Comparison of ENCODE assay signal across 7 mouse cellular contexts in genomic region chr13:101800833-101801371, GRCm38 (mm10). TPM values are rescaled to one million over a fixed set of nuclear protein-coding genes. Genes with fewer than 3 reads are reported as not detected.
DNase-seq lines count a peak whose midpoint lies in the region; ATAC-seq and TF ChIP-seq lines count a peak whose summit lies in the region.

No protein-coding gene starts in this region.

- no peak for TF ChIP-seq CTCF in layer of hippocampus, adult 2 months (conservative IDR thresholded peaks at IDR 0.05)

- peak overlapping the region; percentile 62 for H3K4me3 ChIP-seq in layer of hippocampus, adult 2 months
- peak overlapping the region; percentile 47 for H3K4me3 ChIP-seq in embryonic facial prominence, embryonic 15.5 days (replicated peaks)
- H3K4me3 ChIP-seq in intestine, embryonic 16.5 days (ENCODE audit: low read length), result peak overlapping the region; percentile 39; the same call in 1 of the 2 replicates
- peak overlapping the region; percentile 37 for H3K4me3 ChIP-seq in neural tube, embryonic 13.5 days

- H3K9me3 ChIP-seq in embryonic facial prominence, embryonic 15.5 days (replicated peaks), result no peaks in the 10 kb centered on the region
- no peaks in the 10 kb centered on the region for H3K9me3 ChIP-seq in intestine, embryonic 16.5 days (ENCODE audit: control insufficient read depth, low read length)
- H3K9me3 ChIP-seq in neural tube, embryonic 13.5 days, result no peaks in the 10 kb centered on the region

- no peak overlapping the region for H3K9ac ChIP-seq in embryonic facial prominence, embryonic 15.5 days
- H3K9ac ChIP-seq in intestine, embryonic 16.5 days (ENCODE audit: low read depth, low read length), result peak overlapping the region; percentile 66
- peak overlapping the region; percentile 62 for H3K9ac ChIP-seq in neural tube, embryonic 13.5 days

- 31% methylated on average over 10 of the region's 10 CpGs for WGBS in embryonic facial prominence, embryonic 15.5 days
- 41% methylated on average over 10 of the region's 10 CpGs for WGBS in intestine, embryonic 16.5 days
- 17% methylated on average over 10 of the region's 10 CpGs for WGBS in neural tube, embryonic 13.5 days

- H3K4me1 ChIP-seq in embryonic facial prominence, embryonic 15.5 days, result peaks cover 13% of the 10 kb centered on the region
- H3K4me1 ChIP-seq in intestine, embryonic 16.5 days (ENCODE audit: control insufficient read depth, insufficient read depth, low read length), result peaks cover 10% of the 10 kb centered on the region; the same call in 1 of the 2 replicates
- H3K4me1 ChIP-seq in neural tube, embryonic 13.5 days (replicated peaks), result peaks cover 25% of the 10 kb centered on the region

- H3K4me2 ChIP-seq in embryonic facial prominence, embryonic 15.5 days (replicated peaks), result peak overlapping the region; percentile 74
- peak overlapping the region; percentile 62 for H3K4me2 ChIP-seq in intestine, embryonic 16.5 days (ENCODE audit: low read depth, low read length)
- H3K4me2 ChIP-seq in neural tube, embryonic 13.5 days, result peak overlapping the region; percentile 59

- H3K27ac ChIP-seq in layer of hippocampus, adult 2 months, result peak overlapping the region; percentile 74
- H3K27ac ChIP-seq in embryonic facial prominence, embryonic 15.5 days (replicated peaks), result peak overlapping the region; percentile 75
- peak overlapping the region; percentile 58 for H3K27ac ChIP-seq in intestine, embryonic 16.5 days (ENCODE audit: low read length)
- H3K27ac ChIP-seq in neural tube, embryonic 13.5 days (replicated peaks), result peak overlapping the region; percentile 75

- peak; percentile 49; the same call in 1 of the 2 replicates for ATAC-seq in embryonic facial prominence, embryonic 15.5 days (ENCODE audit: insufficient number of reproducible peaks, low FRiP score, low TSS enrichment, low read depth)
- ATAC-seq in intestine, embryonic 16.5 days, result peak; percentile 50
- ATAC-seq in neural tube, embryonic 13.5 days (ENCODE audit: low read depth), result peak; percentile 41

- H3K36me3 ChIP-seq in embryonic facial prominence, embryonic 15.5 days, result no peaks in the 10 kb centered on the region
- no peaks in the 10 kb centered on the region for H3K36me3 ChIP-seq in intestine, embryonic 16.5 days (ENCODE audit: control insufficient read depth, insufficient read depth, low read length)
- H3K36me3 ChIP-seq in neural tube, embryonic 13.5 days, result no peaks in the 10 kb centered on the region

- H3K27me3 ChIP-seq in embryonic facial prominence, embryonic 15.5 days, result 0 out of 2 replicates have a peak, but pooled peaks cover 5% of the 10 kb centered on the region
- peaks cover 3% of the 10 kb centered on the region; the same call in 1 of the 2 replicates for H3K27me3 ChIP-seq in intestine, embryonic 16.5 days (replicated peaks; ENCODE audit: control insufficient read depth, insufficient read depth, low read length)
- H3K27me3 ChIP-seq in neural tube, embryonic 13.5 days, result no peaks in the 10 kb centered on the region

- DNase-seq in layer of hippocampus, adult 2 months (ENCODE audit: low spot score in 2 of 2), result no peak
- no peak for DNase-seq in layer of hippocampus, postnatal 10 days (ENCODE audit: low spot score in 2 of 2)
- DNase-seq in adrenal gland, postnatal 36 days, result no peak
- no peak for DNase-seq in urinary bladder, adult 2 months (ENCODE audit: low spot score)

RNA-seq across cellular contexts. Expression of gene Pik3r1, which starts 32.9 kb away (rescaled TPM):
- total RNA-seq in layer of hippocampus, adult 2 months (2021), result 10 to 100 TPM; 79.8 to 80.8 TPM
- total RNA-seq in layer of hippocampus, postnatal 10 days (2021), result 100 to 1,000 TPM; 109 to 112 TPM
- polyA plus RNA-seq in embryonic facial prominence, embryonic 15.5 days (2015; fragmentation: Nextera tagmentation; extraction: Ambion mirVana), result 44.7 and 46.0 TPM in 2 replicates
- polyA plus RNA-seq in intestine, embryonic 16.5 days (2015; fragmentation: Nextera tagmentation; extraction: Ambion mirVana), result 20.9 and 24.8 TPM in 2 replicates
- 47.9 and 57.3 TPM in 2 replicates for polyA plus RNA-seq in neural tube, embryonic 13.5 days (2015; fragmentation: Nextera tagmentation; extraction: Ambion mirVana)
- total RNA-seq in adrenal gland, postnatal 36 days (2021), result 100 to 1,000 TPM in 1 of 2 experiments, 10 to 100 TPM in 1; 86.3 to 152 TPM
- 30.9 and 49.8 TPM in 2 replicates for polyA plus RNA-seq in urinary bladder, adult 2 months (2012; rRNA removed)
